9 mouse cellular contexts compared by ENCODE assay signal in genomic region chr1:166045060-166045893, GRCm38 (mm10). TPM values are rescaled to one million over a fixed set of nuclear protein-coding genes. Genes with fewer than 3 reads are reported as not detected.
A peak's percentile ranks its signal among the peaks of the same experiment; 100 is the strongest.
DNase-seq lines count a peak whose midpoint lies in the region; ATAC-seq and TF ChIP-seq lines count a peak whose summit lies in the region.
"Had no signal": no experiment of that assay in that cellular context is flagged by ENCODE, and none has a peak within 500 bp of the region (broad histone marks: within the 10 kb centered on the region; RNA-seq: fewer than 3 reads in every experiment).

No protein-coding gene starts in this region.

- intact Hi-C loops in heart, postnatal 10 days (cut with DNase I): no loop called here
- intact Hi-C loops in left cerebral cortex, adult 2 months (cut with DNase I): loop anchor here (5.0 kb wide), 1 partner anchor 107 kb away; no protein-coding TSS in a partner anchor

- H3K4me3 ChIP-seq in forebrain, embryonic 11.5 days (ENCODE audit: low read depth, low read length): no peak overlapping the region
- no peak overlapping the region for H3K4me3 ChIP-seq in forebrain, postnatal 0 days (ENCODE audit: low read depth, low read length)
- H3K4me3 ChIP-seq in midbrain, embryonic 12.5 days: no peak overlapping the region
- H3K4me3 ChIP-seq in left cerebral cortex, adult 2 months: no peak overlapping the region

- TF ChIP-seq CTCF in forebrain, postnatal 0 days (IDR thresholded peaks at IDR 0.05; ENCODE audit: low read depth): no peak
- no peak for TF ChIP-seq CTCF in left cerebral cortex, adult 2 months (IDR thresholded peaks at IDR 0.05)

- peak overlapping the region; percentile 30 for H3K9ac ChIP-seq in forebrain, embryonic 11.5 days (ENCODE audit: low read length)
- H3K9ac ChIP-seq in forebrain, postnatal 0 days: no peak overlapping the region
- no peak overlapping the region for H3K9ac ChIP-seq in midbrain, embryonic 12.5 days (replicated peaks)

- peaks cover 12% of the 10 kb centered on the region for H3K27me3 ChIP-seq in forebrain, embryonic 11.5 days (ENCODE audit: control insufficient read depth, insufficient read depth, low read length)
- H3K27me3 ChIP-seq in forebrain, postnatal 0 days (ENCODE audit: insufficient read depth, low read length): 0 out of 2 replicates have a peak, but pooled peaks cover 11% of the 10 kb centered on the region
- peaks cover 28% of the 10 kb centered on the region for H3K27me3 ChIP-seq in midbrain, embryonic 12.5 days

- peak overlapping the region; percentile 26; the same call in 1 of the 2 replicates for H3K4me2 ChIP-seq in forebrain, embryonic 11.5 days (ENCODE audit: low read depth, low read length, severe bottlenecking)
- H3K4me2 ChIP-seq in forebrain, postnatal 0 days (ENCODE audit: low read depth): no peak overlapping the region
- H3K4me2 ChIP-seq in midbrain, embryonic 12.5 days (replicated peaks): peak overlapping the region; percentile 13

- H3K36me3 ChIP-seq in forebrain, embryonic 11.5 days (ENCODE audit: control insufficient read depth, insufficient read depth, low read length): no peaks in the 10 kb centered on the region
- H3K36me3 ChIP-seq in forebrain, postnatal 0 days (ENCODE audit: insufficient read depth): no peaks in the 10 kb centered on the region
- no peaks in the 10 kb centered on the region for H3K36me3 ChIP-seq in midbrain, embryonic 12.5 days

- H3K27ac ChIP-seq in forebrain, embryonic 11.5 days (ENCODE audit: low read depth, low read length): peak overlapping the region; percentile 66
- no peak overlapping the region for H3K27ac ChIP-seq in forebrain, postnatal 0 days (ENCODE audit: low read depth, low read length)
- H3K27ac ChIP-seq in midbrain, embryonic 12.5 days (replicated peaks): peak overlapping the region; percentile 36; the same call in 1 of the 2 replicates
- H3K27ac ChIP-seq in left cerebral cortex, adult 2 months: no peak overlapping the region

- peak; percentile 79 for DNase-seq in forebrain, embryonic 11.5 days (ENCODE audit: low spot score)
- no peak for DNase-seq in forebrain, postnatal 0 days
- DNase-seq in ES-CJ7 (ENCODE audit: low read depth, low spot score): peak; percentile 52
- peak; percentile 25 to 33 for DNase-seq in heart, postnatal 10 days
- DNase-seq in layer of hippocampus, postnatal 36 days: no peak
- DNase-seq in left cerebral cortex, adult 2 months (ENCODE audit: extremely low spot score in 1 of 2, low spot score in 2 of 2): no peak
- DNase-seq: B cell, adult 2 months had no signal

- H3K4me1 ChIP-seq in forebrain, embryonic 11.5 days (replicated peaks; ENCODE audit: control insufficient read depth, insufficient read depth, low read length): peaks cover 24% of the 10 kb centered on the region
- peaks cover 12% of the 10 kb centered on the region for H3K4me1 ChIP-seq in forebrain, postnatal 0 days (ENCODE audit: insufficient read depth)
- H3K4me1 ChIP-seq in midbrain, embryonic 12.5 days: peaks cover 60% of the 10 kb centered on the region

- ATAC-seq in forebrain, embryonic 11.5 days (replicated peaks; ENCODE audit: low FRiP score): peak; percentile 67
- no peak for ATAC-seq in forebrain, postnatal 0 days
- ATAC-seq in midbrain, embryonic 12.5 days (ENCODE audit: low FRiP score, low read depth): 0 out of 2 replicates have a peak, but pooled peaks have one; percentile 25
- ATAC-seq in megakaryocyte progenitor cell, adult 5-6 weeks (replicated peaks; ENCODE audit: poor library complexity): no peak

- no peaks in the 10 kb centered on the region for H3K9me3 ChIP-seq in forebrain, embryonic 11.5 days (ENCODE audit: control insufficient read depth, low read length)
- no peaks in the 10 kb centered on the region for H3K9me3 ChIP-seq in forebrain, postnatal 0 days (ENCODE audit: low read length)
- H3K9me3 ChIP-seq in midbrain, embryonic 12.5 days: no peaks in the 10 kb centered on the region

- whole genome bisulfite sequencing in forebrain, embryonic 11.5 days: 8% methylated on average over 14 of the region's 14 CpGs
- 27% methylated on average over 14 of the region's 14 CpGs for WGBS in forebrain, postnatal 0 days
- WGBS in midbrain, embryonic 12.5 days: 8% methylated on average over 14 of the region's 14 CpGs

RNA-seq across cellular contexts. Expression of gene Pou2f1, which starts 42.8 kb away (rescaled TPM):
- 32.3 and 35.0 TPM in 2 replicates for polyA plus RNA-seq in forebrain, embryonic 11.5 days (2014; fragmentation: Nextera tagmentation; extraction: Ambion mirVana)
- 14.3 and 22.2 TPM in 2 replicates for total RNA-seq in forebrain, postnatal 0 days (2014; rRNA removed)
- 11.1 and 16.7 TPM in 2 replicates for polyA plus RNA-seq in forebrain, postnatal 0 days (2015; fragmentation: Nextera tagmentation; extraction: Ambion mirVana)
- total RNA-seq in heart, postnatal 10 days (2021): 10 to 100 TPM; 12.0 to 16.6 TPM
- 23.9 and 27.6 TPM in 2 replicates for polyA plus RNA-seq in midbrain, embryonic 12.5 days (2016; fragmentation: Nextera tagmentation; extraction: Ambion mirVana)
- 10 to 100 TPM; 16.8 to 18.1 TPM for total RNA-seq in layer of hippocampus, postnatal 36 days (2021)
- total RNA-seq in megakaryocyte progenitor cell, adult 5-6 weeks (2015): 23.9 and 28.5 TPM in 2 replicates
- total RNA-seq in megakaryocyte progenitor cell, adult 5-6 weeks (2017): 17.3 and 23.5 TPM in 2 replicates
- total RNA-seq in left cerebral cortex, adult 2 months (2021): 10 to 100 TPM; 18.0 to 22.8 TPM

Comparison
In these comparisons a context has a peak if more than half of its experiments do, and no peak if none do; other contexts are left out.
1. ATAC-seq: peak in forebrain, embryonic 11.5 days (single experiment) and midbrain, embryonic 12.5 days (single experiment); none in forebrain, postnatal 0 days (single experiment) and megakaryocyte progenitor cell, adult 5-6 weeks (single experiment).
2. DNase-seq: peak in forebrain, embryonic 11.5 days (single experiment), ES-CJ7 (single experiment) and heart, postnatal 10 days (2 of 2); none in forebrain, postnatal 0 days (single experiment), layer of hippocampus, postnatal 36 days (0 of 2) and left cerebral cortex, adult 2 months (0 of 2).
3. H3K27ac ChIP-seq: peak in forebrain, embryonic 11.5 days (single experiment) and midbrain, embryonic 12.5 days (single experiment); none in forebrain, postnatal 0 days (single experiment) and left cerebral cortex, adult 2 months (single experiment).